Mouse (Mus musculus) ES-Bruce4 (cell line): ENCODE results near the gene Lbp.

ENCODE experiments used
- CTCF ChIP-seq: IDR thresholded peaks from one replicate; pipeline ENCODE4 v1.8.1; 2011; ENCODE audit warnings: low read depth, low read length
- EP300 ChIP-seq: IDR thresholded peaks from 2 replicates; pipeline ENCODE4 v1.6.1; 2011; ENCODE audit warnings: low read depth, low read length; ENCODE audit not compliant: insufficient read depth

DNA sequence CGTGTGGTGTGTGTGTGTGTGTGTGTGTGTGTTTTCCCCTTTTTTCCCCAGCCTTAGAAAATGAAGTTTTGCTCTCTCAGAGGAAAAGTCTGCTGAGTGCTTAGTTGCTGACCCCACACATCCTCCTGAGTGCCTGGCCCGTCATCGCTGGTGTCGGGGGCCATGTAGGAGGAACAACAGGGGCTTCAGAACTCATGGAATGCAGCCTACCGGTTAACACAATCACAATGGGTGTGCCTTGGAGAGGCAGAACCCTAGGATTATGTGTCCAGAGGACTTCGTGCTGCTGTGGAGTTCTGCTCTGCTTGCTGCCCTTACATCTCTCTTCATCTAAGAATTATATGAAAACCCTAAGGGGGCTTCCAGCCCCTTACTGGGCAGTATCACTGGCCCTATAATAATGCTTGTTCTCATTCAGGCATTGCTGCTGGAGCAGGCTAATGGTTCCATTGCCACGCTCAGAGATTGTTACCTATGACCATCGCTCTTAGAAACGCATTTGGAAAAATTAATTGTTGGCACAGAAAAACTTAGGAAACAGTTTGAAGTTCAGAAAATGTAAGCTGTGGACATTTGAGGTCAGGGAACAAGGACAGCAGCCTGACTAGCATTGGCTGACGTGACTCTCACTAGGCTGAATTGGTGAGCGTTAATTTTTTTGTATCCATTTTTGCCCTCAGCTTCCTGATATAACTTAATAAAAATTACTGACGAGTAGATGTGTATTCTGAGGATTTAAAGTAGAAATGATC lies 59.0 kb downstream of the Lbp start:
- TF ChIP-seq CTCF, result no peak
- TF ChIP-seq EP300, result no peak
